Mouse (Mus musculus) heart, postnatal 14 days (tissue): ENCODE data around the gene Il16. TPM values are rescaled to one million over a fixed set of nuclear protein-coding genes. Genes with fewer than 3 reads are reported as not detected.
"Not testable (repeated sequence)": the region's sequence is repeated elsewhere in the genome, so short reads cannot be mapped to it uniquely, and the experiment has no call there.

Source experiments
- DNase-seq, 2 experiments: peaks; one replicate each; pipeline ENCODE4 v3.0.0; 2021 to 2022
- intact Hi-C: fragments of 180-260 bp; cut with DNase I; formaldehyde crosslinking; loops from one replicate; pipeline ENCODE4 v1.15.1; 2025
- total RNA-seq, 2 experiments: library from RNA; stranded (reverse); gene quantifications; 2 replicates each; pipeline ENCODE4 v1.2.3; 2021

Il16 gene
- total RNA-seq, 2 experiments from 2014 or later, result 8.0 to 10.6 TPM

DNA sequence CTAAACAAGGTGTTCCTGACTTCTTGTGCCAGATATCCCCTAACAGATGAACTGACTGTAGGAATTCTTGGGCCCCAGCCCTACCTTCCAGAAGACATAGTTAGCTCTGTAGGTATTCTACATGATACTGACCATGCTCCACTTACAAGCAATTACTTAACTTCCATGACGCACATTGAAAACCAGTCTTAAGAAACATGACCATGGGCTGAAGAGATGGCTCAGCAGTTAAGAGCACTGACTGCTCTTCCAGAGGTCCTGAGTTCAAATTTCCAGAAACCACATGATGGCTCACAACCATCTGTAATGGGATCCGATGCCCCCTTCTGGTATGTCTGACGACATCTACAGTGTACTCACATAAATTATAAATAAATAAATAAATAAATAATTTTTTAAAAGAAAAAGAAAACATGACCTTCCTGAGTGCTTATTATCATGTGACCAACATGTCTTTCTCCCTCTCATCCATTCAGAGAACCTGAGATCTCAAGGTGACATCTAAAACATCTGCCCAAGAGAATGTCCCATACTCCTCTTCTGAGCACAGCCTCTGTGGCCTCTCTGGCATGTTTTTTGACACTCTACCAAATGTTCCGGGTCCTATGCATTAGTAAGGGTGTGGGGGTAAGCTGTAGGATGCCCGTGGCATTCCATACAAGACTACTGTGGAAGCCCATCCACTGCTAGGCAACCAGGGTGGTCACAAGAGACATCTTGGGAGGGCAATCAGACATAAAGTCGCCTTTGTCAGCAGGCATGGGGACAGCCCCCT lies 9.0 kb downstream of the Il16 start:
- no peak for DNase-seq
- intact Hi-C loops, result no loop called here

DNA sequence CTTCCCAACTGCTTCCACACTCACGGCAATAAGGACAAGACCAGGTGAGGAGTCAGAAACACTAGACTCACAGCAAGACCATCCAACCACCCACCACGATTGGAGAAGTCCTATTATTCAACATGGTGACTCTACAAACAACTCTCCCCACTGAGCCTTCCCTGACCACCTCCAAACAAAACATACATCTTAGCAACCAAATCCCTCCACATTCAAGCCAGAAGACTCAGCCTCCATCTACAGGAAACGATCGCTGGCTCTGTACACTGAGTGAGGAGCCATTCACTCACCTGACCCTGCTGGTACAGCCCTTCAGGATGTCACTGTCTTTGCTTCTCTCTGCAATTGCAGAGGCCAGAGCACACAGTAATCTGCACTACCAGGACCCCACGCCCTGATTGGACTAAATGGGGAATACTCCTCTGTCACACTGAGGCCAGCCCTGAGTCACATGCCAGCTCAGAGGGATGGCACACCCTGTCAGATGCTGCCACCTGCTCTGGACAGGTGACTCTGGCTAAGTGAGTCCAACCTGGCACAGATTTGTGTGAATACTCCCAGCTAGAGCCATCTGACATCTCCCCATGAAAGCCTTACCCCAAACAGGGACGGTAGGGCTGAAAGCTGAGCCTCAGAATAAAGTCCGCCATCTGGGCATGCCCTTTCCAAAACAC lies 10.3 kb downstream of the Il16 start:
- DNase-seq, result no peak

DNA sequence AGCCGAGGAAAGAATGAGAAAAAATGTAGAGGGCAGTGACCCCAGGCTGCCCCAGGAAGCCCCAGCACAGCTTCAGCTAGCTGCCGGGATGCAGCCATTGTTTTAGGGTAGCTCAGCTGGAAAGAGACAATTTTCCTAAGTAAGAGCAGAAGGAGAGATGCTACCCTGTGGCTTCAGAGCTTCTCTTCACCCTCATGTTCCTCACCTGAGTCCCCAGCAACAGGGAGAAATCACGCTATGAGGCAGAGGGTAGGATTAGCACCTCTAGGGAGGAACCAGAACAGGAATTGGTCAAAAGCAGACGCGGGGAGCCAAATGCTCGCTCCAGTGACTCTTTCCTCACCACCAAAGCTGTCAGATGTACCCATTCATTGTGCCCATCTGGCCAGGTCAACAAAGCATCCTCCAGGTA lies 10.8 kb downstream of the Il16 start:
- no peak for DNase-seq
- intact Hi-C loops, result no loop called here

More for the DNA sequence above, 10.3 kb downstream of the Il16 start:
- intact Hi-C loops, result no loop called here

DNA sequence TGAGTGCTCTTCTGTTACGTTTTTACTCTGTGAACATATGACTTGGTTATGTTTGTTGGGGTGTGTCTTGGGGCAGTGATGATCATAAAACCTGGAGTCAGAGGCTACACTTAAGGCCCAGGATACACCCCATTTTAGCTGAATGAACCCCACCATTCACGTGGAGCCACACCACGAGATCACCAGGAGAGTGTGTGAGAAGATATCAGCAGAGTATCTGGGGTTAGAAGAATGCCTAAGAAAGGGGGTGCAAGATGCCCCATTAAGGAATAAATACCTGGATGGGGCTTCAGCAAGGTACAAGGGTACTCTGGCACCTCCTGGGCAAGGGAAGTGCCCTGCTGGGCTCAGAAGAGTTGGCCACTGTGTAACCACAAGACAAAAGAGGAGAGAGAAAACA lies 11.3 kb downstream of the Il16 start:
- no peak for DNase-seq
- intact Hi-C loops, result no loop called here

DNA sequence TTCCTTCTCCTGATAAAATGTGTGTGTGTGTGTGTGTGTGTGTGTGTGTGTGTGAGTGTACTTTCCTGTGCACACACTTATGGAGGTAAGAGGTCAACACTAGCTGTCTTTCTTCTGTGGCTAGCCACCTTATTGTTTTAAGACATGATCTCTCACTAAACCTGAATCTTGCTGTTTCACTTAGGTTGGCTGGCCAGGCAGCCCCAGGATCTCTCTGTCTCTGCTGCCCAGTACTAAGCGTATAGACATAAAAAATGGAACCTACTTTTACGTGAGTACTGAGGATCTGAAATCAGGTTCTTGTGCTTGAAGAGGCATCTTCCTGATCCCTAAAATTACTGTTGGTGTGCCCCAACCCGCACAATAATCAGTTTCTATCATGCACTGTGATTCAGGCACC lies 12.7 kb downstream of the Il16 start:
- intact Hi-C loops, result no loop called here

DNA sequence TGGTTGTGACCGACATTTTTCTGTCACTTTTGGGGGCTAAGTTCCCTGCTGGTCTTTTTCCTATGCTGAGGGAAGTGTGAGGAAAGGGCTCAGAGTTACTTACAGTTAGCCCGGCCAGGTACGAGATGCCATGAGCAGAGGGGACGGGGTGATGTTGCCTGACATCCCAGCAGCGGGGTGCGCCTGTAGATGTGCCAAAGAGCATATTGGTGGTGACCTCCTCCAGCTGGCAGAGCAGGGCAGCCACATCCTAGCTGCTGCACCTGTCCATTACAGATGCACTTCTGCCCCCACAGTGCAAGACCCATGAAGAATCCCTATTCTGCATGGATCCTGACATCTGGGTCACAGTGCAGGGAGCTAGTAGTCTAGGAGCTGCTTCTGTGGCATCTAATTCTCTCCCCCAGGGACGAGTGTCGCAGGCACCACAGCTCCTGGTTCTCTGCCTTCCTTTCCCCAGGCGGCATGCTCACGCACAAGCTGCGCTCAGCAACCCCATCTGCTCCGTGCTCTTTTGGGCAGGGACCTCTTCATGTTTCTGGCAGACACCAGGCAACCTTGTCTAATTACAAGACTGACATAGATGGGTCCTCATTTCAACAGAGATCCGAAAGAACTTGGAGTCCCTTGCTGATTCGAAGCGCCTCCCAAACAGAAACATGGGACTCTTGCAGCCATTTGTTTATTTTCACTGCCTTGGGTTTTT lies 13.4 kb downstream of the Il16 start:
- DNase-seq, result no peak
- intact Hi-C loops, result no loop called here

More for the DNA sequence above, 12.7 kb downstream of the Il16 start:
- DNase-seq, result no peak

DNA sequence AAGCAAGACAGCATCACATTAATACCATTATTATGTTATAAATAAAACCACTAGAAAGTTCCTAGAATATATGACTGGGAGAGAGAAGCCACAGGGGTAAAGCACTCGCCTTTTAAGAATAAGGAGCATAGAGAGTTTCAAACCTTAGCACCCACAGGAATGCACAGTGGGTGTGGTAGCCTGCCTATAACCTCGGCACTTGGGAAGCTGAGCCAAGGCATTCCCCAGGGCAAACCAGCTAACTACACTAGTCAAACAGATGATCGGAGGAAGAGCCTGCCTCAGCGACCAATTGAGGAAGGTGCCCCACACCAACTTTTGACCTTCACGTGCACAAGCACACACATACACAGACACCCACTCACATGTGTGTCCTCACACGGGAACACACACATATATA lies 14.2 kb downstream of the Il16 start:
- DNase-seq, result no peak
- intact Hi-C loops, result no loop called here

DNA sequence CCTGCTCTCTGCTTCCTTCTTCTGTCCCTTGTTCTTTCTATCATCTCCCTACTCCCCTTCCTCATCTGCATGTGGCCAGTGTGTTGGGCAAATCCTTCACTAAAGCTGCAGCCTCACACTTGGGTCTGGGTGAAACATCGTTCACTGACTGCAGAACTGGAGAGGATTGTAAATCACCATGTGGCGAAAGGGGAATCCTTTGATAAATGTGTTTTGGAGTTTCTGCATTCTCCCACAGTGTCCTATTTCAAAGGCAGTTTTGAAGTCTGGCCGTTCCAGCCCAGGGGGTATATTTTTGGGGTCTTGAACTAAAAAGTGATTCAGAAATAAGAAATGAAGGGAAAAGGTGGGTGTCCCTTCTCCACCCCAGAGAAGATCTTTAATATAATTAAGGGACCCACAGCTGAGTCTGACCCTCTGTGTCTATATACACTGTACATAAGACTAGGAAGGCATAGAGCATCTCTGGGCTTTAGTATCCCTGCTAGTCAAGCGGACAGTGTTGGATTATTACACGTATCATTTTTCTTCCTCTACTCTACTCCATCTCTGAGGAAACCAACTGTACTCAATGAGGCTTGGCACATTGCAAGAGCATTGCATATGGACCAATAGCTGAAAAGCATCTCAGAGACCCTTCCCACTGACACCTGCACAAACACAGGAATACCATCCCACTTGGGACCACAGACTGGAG lies 18.4 kb downstream of the Il16 start:
- no peak for DNase-seq
- intact Hi-C loops, result no loop called here

DNA sequence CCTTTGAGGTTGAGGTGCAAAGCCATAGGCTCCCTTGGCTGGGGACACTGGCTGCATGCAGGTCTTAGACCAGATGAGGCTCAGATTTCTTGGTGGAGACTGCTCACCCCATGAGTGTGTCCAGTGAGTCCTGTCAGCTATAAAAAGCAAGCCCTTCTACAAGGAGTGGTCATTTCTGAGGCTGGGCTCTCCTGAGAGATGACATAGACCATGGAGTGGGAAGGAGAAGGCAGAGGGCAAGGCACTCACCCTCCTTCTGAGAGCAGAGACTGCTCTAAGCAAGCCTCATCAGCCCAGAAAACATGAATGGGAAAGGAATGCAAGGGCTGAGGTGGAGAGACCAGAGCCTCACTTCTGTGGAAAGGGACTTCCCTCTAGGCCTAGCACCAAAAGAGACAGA lies 19.7 kb downstream of the Il16 start:
- intact Hi-C loops, result no loop called here
- DNase-seq, result no peak

DNA sequence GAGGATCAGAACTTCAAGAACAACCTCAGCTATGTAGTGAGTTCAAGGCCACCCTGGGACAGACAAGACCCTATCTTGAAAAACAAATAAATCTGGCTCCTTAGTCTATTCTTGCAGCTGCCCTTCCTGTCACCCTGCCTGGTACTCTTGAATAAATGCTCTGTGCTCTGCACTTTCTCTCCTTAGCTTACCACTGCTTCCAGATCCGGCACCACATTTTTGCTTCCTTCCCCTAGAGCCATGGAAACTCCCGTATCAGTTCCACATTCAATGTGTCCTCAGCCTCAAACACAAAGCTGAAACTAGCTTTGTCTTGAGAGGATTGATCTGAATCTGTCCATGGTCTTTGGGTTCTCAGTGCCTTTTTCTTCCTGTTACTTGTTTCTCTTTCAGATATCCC lies 21.0 kb downstream of the Il16 start:
- DNase-seq, result no peak
- intact Hi-C loops, result no loop called here

DNA sequence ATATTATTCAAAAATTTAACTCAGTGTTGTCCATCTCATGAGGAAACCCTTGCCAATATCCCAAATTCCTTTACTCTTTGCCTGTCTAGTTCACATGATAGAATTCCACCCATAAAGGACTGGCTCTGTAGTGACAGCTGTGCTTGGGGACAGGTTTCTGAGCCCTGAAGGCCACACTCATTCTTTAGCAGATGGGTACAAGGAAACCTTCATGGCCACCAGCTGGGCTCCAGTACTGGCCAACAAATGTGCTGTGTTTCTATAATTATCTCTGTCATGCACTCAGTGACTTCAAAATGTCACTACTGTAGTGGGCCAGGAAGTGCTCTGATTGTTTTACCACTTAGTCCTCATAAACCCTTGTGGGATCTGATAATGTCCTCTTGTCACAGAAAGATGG lies 21.6 kb downstream of the Il16 start:
- intact Hi-C loops, result no loop called here
- DNase-seq, result no peak

DNA sequence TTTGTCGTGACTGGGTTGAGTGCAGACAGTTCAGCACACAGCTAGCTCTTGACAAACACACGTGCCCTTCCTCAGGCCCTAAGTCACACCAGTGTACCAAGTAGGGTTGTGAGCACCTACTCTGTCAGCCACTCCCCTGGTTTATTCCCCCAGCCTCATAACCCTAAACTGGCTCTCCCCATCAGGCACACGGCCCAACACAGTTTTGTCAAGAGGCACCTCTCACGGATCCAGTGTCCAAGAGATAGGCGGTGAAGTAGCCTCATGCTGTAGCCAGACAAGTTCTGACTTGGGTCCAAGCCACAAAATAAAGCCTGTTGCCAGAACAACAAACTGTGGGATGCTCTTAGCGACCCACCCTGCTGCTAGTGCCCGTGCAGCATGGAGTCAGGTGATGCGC lies 22.3 kb downstream of the Il16 start:
- no peak for DNase-seq
- intact Hi-C loops, result no loop called here

DNA sequence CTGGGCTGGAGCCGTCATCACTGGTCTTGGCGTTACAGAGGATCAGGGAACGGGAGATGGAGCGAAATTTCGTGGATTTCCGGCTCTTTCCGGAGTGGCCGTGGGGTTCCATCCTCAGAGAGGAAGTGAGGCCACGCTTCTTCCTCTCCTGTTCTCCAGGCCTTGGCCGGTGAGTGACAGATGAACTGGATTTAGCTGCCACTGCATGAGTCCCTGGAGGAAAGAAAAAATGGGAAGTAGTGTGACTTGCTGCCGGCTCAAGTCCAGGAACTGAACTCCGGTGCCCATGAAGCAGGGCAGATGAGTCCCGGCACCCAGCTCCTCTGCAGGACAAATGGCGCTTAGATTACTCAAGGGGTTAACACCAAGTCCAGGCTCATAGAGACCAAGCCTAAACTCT lies 23.0 kb downstream of the Il16 start:
- intact Hi-C loops, result no loop called here
- DNase-seq, result no peak

DNA sequence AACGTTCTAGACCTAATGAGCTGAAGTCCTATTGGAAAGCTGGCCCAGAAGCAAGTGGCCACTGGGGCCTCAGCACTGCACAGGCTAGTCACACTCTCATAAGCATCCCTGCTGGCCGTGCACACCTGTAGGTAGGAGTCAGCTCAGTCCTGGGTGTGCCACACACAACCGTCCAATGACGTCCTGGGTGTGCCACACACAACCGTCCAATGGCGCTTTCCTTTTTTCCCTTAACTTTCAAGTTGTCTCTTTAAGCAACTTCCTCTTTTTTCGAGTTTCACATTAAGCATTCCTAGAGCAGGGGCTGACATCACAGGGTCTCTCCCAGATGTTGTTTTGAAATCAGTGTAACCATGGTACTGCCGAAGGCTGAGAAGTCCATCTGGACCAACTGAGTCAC lies 25.3 kb downstream of the Il16 start:
- intact Hi-C loops, result no loop called here
- no peak for DNase-seq

DNA sequence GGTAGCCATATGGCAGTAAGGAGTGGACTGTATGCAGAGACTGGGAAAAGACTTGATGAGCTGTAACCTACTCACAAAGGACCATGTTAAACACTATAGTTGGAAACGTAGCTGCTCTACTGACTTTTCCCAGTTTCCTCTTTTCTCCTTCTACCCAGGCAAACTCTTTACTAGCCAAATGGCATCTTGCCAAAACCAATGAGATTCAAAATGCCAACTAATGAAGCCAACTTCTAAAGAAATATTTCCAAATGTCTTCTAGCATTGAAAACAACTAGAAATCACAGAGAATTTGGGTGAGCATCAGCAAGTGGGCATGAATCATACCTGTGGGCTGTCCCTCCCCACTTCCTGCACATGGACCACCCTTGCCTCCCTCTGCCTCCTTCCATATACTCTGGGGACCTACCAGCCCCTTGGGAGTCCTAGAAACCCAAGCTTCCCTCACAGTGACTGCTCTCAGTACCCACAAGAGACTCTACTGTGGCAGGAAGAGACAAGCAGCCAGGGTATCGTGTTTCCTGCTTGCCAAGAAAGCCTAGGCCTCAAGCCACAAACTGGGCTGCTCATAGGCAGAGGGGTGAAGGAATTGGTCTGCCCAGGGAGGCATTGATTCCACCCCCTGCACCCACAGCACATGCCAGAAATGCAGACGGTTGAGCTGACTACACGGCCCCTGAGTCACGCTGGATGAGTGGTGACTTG lies 28.4 kb downstream of the Il16 start:
- intact Hi-C loops, result no loop called here
- no peak for DNase-seq

DNA sequence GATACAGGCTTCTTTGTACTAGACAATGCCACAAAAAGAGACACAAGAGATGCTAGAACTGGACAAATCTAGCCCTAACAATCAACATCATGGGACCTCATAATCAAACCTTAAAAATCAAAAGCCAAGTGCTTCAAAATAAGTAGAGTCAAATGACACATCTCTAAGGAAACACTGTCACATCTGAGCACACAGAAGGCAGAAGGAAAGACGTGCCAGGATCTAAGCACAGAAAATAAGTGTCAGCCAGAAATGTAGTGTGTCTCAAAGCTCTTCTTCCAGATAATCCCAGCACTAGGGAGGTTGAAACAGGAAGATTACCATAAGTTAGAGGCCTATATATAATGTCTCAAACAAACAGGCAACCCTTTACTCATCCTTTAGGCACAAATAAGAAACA lies 31.9 kb downstream of the Il16 start:
- intact Hi-C loops, result no loop called here
- DNase-seq, result no peak

DNA sequence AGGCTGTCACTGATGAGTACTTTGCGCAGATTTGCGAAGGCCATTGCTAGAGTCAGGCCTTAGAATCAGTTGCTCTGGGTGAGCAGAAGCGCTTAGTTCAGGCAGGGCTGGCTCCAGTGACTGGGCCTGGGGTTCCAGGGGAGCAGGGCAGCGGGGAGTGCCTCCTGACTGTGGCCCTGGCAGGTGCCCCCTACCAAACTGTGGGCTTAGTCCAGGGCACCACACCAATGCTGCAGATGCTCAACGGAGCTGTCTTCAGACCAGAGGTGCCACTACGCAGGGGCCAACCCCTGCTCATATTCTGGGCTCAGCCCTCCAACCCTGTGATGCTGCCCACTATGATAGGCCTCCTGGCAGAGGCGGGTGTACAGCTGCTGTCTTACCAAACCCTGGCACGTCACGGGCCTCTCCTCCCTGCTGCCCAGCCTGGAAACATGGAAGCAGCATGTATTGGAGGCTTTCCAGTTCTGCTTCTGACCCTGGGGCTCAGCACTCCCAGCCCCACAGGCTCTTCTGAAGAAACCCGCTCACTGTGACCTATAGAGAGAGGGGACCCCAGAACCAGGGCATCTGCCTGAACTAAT lies 33.8 kb downstream of the Il16 start:
- intact Hi-C loops, DNase-seq: not testable (repeated sequence)

DNA sequence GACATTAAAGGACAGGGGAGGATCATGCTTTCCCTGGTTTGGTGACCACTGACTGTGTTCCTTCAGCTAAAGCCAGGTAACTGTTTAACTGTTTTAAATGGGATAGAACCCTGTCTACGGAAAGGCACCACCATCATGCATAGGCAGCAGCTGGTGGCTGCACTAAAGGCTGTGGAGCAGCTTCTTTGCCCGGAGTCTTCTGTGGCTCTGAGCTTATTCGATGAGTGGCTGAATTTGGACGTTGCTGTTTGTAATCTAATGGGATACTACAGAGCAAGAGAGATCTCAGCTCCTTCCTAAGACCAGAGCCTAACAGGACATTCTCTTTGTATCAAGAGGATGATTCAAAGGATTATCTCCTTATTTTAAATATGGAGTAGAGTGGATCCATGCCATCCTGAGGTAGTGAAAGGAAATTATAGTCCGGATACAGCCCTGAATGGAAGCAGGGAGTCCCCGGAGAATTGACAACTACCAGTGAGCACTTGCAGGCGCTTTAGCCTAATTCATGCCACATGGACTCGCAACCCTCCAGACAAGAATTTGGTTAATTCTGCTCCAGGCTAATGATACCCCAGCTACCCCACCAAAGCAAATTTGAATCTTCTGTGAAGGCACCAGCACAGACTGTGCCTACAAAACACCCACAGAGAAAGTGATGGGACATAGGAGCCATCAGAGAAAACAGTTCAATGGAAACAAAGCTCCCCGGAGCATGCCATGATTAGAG lies 42.3 kb downstream of the Il16 start:
- DNase-seq, result no peak
- intact Hi-C loops, result no loop called here

DNA sequence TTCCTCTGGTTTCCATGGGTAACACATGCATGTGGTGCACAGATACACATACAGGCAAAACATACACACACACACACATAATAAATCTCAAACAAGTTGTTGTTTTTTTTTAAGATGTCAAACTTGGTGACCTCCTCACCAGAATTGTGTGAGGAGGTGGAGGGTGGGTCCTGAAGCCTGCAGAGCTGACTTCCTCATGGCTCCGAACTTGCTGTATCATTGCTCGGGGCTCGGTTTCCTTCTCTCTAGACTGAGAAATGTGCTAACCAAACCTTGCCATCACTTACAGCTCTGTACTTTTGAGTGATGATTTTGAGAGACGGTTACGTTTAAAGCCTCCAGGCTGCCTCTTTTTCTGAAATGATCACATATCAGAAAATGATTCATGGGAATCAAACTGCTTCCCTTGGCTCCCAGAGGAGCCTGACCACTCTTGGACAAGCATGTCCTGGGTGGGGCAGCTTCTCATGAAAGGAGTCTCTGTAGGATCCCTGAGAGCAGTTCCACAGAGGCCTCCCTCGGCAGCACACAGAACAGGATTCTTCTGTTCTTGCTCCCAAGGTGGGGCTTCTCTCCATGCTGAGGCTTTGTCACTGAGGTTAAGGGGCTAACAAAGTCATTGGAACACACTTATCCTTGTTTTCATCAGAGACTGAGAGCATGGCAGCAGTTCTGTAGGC lies 46.3 kb downstream of the Il16 start:
- intact Hi-C loops, result loop anchor here (5.0 kb wide), 2 partner anchors 103 to 188 kb away; no protein-coding TSS in a partner anchor

More for the DNA sequence above, 46.3 kb downstream of the Il16 start:
- no peak for DNase-seq
